Mouse (Mus musculus): ENCODE data around the gene Vmn1r2. TPM values are rescaled to one million over a fixed set of nuclear protein-coding genes. Genes with fewer than 3 reads are reported as not detected.

The Vmn1r2 gene
- polyA plus RNA-seq, 1 experiment from 2014 or later = not detected

Other genes with a start within 250 kb of the Vmn1r2 start
- gene Vmn1r3, start 18.0 kb downstream of the Vmn1r2 start, polyA plus RNA-seq (2016; fragmentation: Nextera tagmentation; extraction: Ambion mirVana) = not detected in 2 replicates

Measured in neural tube, embryonic 12.5 days (tissue).